Mouse (Mus musculus) monocyte, adult 2 months (primary cell): ENCODE measurements around the gene Kcnmb4.

Source experiments
- DNase-seq, 2 experiments: peaks; one replicate each; pipeline ENCODE4 v3.0.0; 2022; ENCODE audit warnings: low spot score in 2 of 2, low read depth in 1 of 2

Gene Kcnmb4

GRCm38 (mm10) chr10:116473759-116474549 is at the start of gene Kcnmb4:
Gene Kcnmb4 (minus strand): TSS chr10:116473878.
- no peak for DNase-seq

DNA sequence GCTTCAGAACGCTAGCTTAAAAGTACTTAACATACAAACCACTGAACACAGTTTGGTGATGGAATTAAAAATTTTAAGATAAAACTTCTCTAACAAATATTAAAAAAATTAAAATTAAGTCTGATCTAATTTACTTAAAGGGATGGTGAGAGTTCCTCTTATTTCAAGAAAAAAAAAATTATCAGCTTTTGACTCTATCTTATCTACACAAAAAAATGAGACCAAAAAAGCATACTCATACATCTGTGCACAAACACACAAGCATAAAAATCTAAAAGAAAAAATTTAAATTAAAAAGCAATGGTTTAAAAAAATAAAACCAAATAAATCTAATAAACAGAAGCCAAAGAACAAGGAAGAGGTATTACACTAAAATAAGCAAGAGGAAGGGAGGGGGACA is 45.9 kb upstream of the Kcnmb4 start:
- DNase-seq: no peak

- no peak for DNase-seq
Observed at GRCm38 (mm10) chr10:116515590-116515989, 41.9 kb upstream of the Kcnmb4 start.

DNA sequence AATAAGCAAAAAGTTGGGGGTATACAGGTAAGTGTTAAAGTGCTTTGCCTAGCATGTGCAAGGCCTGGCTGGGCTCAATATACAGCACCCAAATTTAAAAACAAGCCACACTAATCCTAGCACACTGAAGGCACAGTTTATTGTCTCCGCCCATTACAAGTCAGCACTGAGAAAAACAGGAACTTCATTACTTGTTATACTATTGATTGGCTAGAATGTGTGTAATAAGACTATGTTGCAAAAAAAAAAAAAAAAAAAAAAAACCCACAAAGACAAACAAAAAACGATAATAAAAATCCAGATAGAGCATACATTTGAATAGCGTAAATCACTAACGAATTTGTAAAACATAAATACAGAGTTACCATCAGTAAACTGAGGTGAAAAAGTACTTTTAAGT is 41.5 kb upstream of the Kcnmb4 start:
- no peak for DNase-seq

- DNase-seq: no peak
Observed at GRCm38 (mm10) chr10:116513254-116513635, 39.6 kb upstream of the Kcnmb4 start.

DNA sequence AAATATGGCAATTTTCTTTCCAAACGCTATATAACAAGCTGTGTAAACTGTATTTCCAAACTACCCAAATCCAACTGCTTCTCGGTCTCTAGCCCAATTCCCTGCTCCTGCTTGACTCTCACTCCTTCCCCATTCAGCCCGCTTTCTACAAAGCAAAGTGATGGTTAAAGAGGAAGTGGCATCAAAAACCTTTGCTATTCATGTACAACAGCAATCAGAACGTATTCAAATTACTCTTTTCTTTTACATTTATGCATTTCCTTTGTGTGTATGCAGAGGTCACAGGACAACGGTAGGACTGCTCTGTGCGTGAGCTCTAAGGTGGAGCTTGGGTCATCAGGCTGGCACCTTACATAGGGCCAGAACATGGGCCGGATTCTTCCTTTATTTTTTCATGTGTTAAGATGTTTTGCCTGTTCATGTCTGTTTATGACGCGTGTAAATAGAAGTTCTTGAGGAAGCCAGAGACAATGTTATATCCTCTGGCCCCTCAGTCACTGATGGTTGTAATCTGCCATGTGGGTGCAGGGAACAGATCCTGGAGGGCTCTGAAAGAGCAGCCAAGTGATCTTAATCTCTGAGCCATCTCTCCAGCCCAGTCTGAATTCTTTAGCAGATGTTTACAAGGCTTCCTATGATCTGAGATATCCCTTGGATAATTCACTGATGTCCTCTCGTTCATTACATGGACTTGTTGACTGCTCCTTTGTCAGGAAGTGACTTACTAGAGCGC is 39.0 kb upstream of the Kcnmb4 start:
- DNase-seq: no peak

DNA sequence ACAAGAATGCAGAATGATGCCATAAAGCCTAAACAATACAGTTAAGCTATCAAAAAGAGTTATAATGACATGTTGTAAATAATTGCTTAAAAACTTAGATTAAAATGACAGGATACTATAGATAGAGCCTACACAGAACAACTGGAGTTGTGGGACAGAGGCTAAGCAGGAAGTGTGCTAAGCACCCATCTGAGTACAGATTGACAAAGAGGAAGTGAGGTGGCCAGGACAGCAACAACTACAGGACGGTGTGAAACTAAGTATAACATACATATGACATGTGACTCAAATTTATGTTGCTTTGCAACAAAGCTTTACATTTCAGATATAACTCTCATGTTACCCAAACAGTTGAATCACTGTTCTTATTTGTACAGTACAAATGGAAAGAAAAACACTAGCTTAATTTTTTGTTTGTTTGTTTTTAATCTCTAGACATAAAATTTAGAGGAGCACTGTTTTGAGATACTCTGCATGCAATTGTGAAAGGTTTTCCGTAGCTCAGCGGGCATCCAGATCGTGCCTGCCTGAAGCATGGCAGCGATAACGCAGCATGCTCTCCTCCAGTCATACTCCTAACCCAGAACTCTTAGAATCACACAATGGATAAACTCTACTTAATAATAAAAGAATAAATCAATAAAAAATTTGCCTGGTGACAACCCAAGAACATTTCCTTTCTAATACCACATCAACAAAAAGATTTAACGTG is 31.8 kb upstream of the Kcnmb4 start:
- no peak for DNase-seq

GRCm38 (mm10) chr10:116492768-116493167 is 19.1 kb upstream of the Kcnmb4 start:
- DNase-seq: no peak

DNA sequence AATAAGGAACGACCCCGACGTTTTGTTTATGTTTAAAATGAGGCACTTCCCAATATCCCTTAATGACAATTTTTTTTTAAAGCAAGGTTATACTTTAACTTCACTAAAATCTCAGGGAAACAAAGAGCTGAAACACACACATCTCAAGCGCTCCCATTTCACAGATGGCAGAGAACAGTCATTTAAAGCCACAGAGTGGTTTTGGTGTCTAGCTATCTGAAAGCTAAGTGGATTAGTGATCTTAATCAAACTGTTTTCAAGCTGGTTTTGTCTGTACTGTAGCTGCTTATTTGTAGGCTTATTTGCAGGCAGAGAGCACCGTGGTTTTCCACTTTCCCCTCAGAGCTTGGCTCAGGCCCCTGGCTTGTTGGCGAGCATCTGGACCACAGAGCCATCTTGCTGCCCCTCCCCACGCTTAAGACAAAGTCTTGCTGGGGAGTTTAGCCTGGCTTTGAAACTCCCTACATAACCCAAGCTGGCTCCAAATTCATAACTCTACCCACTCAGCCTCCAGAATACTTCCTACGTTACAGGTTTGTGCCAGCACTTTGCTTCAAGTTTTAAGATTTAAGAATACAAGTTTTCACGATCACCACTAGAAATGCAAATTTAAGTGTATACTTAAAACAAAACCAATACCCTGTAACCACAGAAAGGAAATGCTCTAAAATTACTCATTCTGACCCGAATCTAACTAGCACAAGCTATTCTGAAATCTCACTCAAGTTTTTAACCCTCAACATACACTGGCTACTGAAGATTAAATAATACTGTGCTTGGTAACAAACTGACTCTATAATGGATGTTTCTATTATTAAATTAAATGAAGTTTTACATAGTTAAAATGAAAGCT is 13.4 kb upstream of the Kcnmb4 start:
- no peak for DNase-seq

GRCm38 (mm10) chr10:116481917-116482316 is 8.2 kb upstream of the Kcnmb4 start:
- no peak for DNase-seq

DNA sequence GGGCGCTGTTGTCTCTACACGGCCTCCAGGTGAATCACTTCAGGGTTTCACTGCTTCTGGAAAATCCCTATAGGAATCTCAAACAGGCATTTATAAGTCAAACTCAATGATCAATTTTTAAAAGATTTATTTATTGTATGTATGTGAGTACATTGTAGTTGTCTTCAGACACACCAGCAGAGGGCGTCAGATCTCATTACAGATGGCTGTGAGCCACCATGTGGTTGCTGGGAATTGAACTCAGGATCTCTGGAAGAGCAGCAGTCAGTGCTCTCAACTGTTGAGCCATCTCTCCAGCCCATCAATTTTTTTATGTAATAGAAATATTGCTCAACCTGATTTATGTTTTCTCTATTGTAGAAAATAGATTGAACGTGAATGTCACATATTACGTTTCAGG is 7.3 kb upstream of the Kcnmb4 start:
- DNase-seq: no peak

DNA sequence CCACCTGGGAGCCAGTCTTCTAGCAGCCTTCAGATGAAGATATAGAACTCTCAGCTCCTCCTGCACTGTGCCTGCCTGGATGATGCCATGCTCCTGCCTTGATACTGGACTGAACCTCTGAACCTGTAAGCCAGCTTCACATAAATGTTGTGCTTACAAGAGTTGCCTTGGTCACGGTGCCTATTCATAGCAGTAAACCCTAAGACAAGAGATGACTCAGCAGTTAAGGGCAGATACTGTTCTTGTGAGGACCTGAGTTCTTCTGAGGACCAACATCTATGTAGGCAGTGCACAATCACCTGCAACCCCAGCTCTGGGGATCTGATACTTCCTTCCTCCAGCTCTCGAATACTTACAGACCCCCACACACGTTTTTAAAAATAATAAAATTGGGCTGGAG is 2.9 kb upstream of the Kcnmb4 start:
- DNase-seq: no peak

DNA sequence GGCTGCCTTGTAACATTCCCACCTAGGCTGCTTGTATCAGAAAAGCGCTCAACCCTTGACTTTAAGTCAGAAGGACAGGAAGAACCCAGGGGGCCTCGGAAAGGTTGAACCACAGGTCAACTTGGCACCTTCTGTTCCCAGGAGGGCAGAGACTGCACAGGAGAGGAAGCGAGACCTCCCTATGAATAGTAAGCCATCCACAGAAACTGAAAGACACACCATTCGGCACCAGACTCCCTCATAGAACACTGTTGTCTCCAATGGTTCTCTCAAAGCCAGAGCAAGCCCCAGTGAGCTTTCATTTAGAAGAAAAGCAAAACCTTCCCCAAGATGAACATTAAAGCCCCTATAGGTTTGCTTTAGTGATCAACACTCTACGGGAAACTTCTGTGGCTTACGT is 2.0 kb upstream of the Kcnmb4 start:
- DNase-seq: no peak

DNA sequence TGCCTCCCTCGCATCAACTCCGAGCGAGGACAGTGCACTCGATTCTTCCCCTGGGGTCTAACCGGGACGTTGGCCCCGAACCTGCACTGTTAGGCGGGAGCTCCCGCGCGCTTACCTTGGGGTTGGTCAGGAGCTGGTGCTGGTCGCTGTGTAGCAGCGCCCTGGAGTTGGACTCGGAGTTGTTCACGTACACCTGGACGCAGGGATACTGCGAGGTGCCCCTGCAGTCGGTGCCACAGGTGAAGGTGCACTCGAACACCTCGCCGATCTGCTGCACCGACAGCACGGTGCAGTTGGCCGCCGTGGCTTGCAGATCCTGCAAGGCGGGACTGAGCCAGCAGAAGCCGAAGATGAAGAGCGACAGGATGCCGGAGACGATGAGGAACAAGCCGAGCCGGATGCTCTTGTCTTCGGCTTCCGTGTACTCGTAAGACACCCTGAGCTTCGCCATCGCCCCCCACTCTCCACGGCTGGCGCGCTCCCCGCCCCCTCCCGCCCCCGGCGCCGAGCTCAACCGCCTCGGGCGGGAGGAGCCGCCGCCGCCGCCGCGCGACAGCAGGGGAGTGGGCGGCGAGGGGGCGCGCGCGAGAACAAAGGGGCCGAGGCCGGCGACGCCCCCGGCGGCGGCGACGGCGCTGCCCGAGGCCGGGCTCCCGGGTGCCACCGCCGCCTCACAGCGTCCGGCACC is 463 bp downstream of the Kcnmb4 start:
- DNase-seq: no peak

- DNase-seq: no peak
Observed at GRCm38 (mm10) chr10:116472579-116472978, 1.1 kb downstream of the Kcnmb4 start.

GRCm38 (mm10) chr10:116470306-116470925 is 3.3 kb downstream of the Kcnmb4 start:
- no peak for DNase-seq

DNA sequence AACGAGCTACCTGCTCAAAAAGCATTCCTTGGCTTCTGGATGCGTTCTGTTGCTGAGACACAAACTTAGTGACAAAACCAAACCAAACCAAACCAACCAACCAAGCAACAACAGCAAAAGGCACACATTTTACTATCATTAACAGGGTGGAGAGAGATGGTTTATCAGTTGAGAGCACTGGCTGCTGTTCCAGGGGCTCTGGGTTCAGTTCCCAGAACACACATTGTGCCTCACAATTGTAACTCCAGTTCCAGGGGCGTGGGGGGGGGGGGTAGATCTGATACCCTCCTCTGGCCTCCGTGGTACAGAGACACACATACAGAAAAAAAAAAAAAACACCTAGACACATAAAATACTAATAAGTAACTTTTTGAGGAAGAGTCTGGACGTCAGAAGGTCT is 5.6 kb downstream of the Kcnmb4 start:
- DNase-seq: no peak

GRCm38 (mm10) chr10:116463753-116464345 is 9.8 kb downstream of the Kcnmb4 start:
- no peak for DNase-seq

- no peak for DNase-seq
Observed at GRCm38 (mm10) chr10:116461443-116461842, 12.2 kb downstream of the Kcnmb4 start.

DNA sequence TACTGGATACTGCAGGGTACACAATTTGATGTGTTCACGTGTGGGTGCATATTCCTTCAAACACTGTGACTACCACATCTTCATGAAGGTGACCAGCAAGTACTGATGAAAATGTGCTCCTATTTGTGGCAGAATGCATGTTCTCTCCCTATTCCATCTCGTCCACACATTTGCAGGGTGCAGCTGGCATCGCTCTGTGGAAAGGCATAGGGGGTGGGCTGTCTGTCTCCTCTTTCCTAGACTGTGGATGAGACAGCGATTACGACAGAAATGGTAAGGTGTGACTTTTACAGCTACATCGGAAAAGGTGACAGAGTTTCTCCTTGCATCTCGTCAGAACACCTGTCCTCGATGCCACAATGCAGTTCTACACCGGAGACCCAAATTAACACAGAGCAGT is 14.9 kb downstream of the Kcnmb4 start:
- no peak for DNase-seq
